Mouse (Mus musculus): Measurements from ENCODE around the gene Gpr171.

Gpr171 gene

GRCm38 (mm10) chr3:59054834-59055535, 46.6 kb downstream of the Gpr171 start:
- DNase-seq (ENCODE audit: low read depth in 1 of 2, low spot score in 2 of 2), result peak; percentile 30 to 37

Measured in monocyte, adult 2 months (primary cell).